Mouse (Mus musculus) ES-E14 (cell line): ENCODE measurements at regions not wholly inside any gene's neighbourhood (a gene's known extent, or its start where the extent isn't known, plus 50 kb on each side); places are given as distances from the start of the nearest gene placed in this dataset.

Experiments
- DNase-seq: peaks from one replicate; pipeline ENCODE4 v3.0.0-alpha.2; 2013; ENCODE audit warnings: low read depth, low spot score
- H3K27ac ChIP-seq: 2 replicates; pipeline ENCODE4 v1.5.1; 2012; ENCODE audit warnings: low read depth, mild to moderate bottlenecking, low read length, moderate library complexity, mixed read lengths; ENCODE audit not compliant: poor library complexity, insufficient read depth, severe bottlenecking
- H3K36me3 ChIP-seq: 2 replicates; pipeline ENCODE4 v1.6.1; 2012; ENCODE audit warnings: mild to moderate bottlenecking, low read length, moderate library complexity, mixed read lengths; ENCODE audit not compliant: control insufficient read depth, poor library complexity, insufficient read depth, severe bottlenecking
- H3K4me1 ChIP-seq, 2 experiments: fragments of 150-350 bp in 1 of 2; sonication (generic) in 1 of 2; 2 replicates each; pipeline ENCODE4 v1.6.1; 2012; ENCODE audit warnings: low read length in 2 of 2, mild to moderate bottlenecking in 1 of 2, mixed read lengths in 1 of 2; ENCODE audit not compliant: control insufficient read depth in 2 of 2, insufficient read depth in 2 of 2, poor library complexity in 1 of 2
- H3K4me3 ChIP-seq, 2 experiments: fragments of 150-350 bp in 1 of 2; sonication (generic) in 1 of 2; 2 replicates each; pipeline ENCODE4 v1.5.1; 2012; ENCODE audit warnings: low read length in 2 of 2, low read depth in 1 of 2, mild to moderate bottlenecking in 1 of 2, mixed read lengths in 1 of 2; ENCODE audit not compliant: insufficient read depth in 1 of 2, poor library complexity in 1 of 2, severe bottlenecking in 1 of 2
- H3K9ac ChIP-seq: 2 replicates; pipeline ENCODE4 v1.6.1; 2012; ENCODE audit warnings: low read depth, mild to moderate bottlenecking, low read length, mixed read lengths; ENCODE audit not compliant: poor library complexity, insufficient read depth, severe bottlenecking
- H3K9me3 ChIP-seq: fragments of 150-350 bp; sonication (generic); 2 replicates; pipeline ENCODE4 v1.6.1; 2012; ENCODE audit warnings: low read depth, mild to moderate bottlenecking, low read length; ENCODE audit not compliant: control insufficient read depth, insufficient read depth
- CHD2 ChIP-seq: IDR thresholded peaks from 2 replicates; pipeline ENCODE4 v1.6.1; 2014; ENCODE audit warnings: mild to moderate bottlenecking, low read depth, low read length, inconsistent platforms
- HCFC1 ChIP-seq: IDR thresholded peaks from 2 replicates; pipeline ENCODE4 v1.6.1; 2012; ENCODE audit warnings: low read length, inconsistent platforms, borderline replicate concordance; ENCODE audit not compliant: insufficient read depth
- MAFK ChIP-seq: IDR thresholded peaks from 2 replicates; pipeline ENCODE4 v1.6.1; 2014; ENCODE audit warnings: mild to moderate bottlenecking, low read depth, low read length, inconsistent platforms; ENCODE audit not compliant: insufficient read depth
- ZC3H11A ChIP-seq: IDR thresholded peaks from 2 replicates; pipeline ENCODE4 v1.6.1; 2012; ENCODE audit warnings: low read depth, mild to moderate bottlenecking, inconsistent platforms, low read length, borderline replicate concordance
- ZNF384 ChIP-seq: IDR thresholded peaks from 2 replicates; pipeline ENCODE4 v1.6.1; 2012; ENCODE audit warnings: low read depth, low read length, inconsistent platforms
- in situ Hi-C, 2 experiments: fragments of 600-800 bp; cut with MboI; formaldehyde crosslinking; loops; one replicate each; pipeline ENCODE4 v1.15.1; 2025; ENCODE audit warnings: low sequenced_read_pairs in 2 of 2, inconsistent platforms in 1 of 2; ENCODE audit not compliant: unreplicated experiment in 2 of 2

GRCm38 (mm10) chr10:125593006-125593405 lies 203.7 kb upstream of the Slc16a7 start:
- in situ Hi-C loops = no loop called here
- H3K9ac ChIP-seq = no peak overlapping the region
- DNase-seq = no peak
- no peaks in the 10 kb centered on the region for H3K4me1 ChIP-seq
- no peaks in the 10 kb centered on the region for H3K36me3 ChIP-seq
- TF ChIP-seq ZNF384 (no peak), MAFK (no peak), ZC3H11A (no peak), CHD2 (no peak)
- no peak overlapping the region for H3K4me3 ChIP-seq
- H3K9me3 ChIP-seq = no peaks in the 10 kb centered on the region
- no peak overlapping the region for H3K27ac ChIP-seq

GRCm38 (mm10) chr10:125607787-125608617 lies 218.7 kb upstream of the Slc16a7 start:
- Histone ChIP-seq H3K36me3 (no peaks in the 10 kb centered on the region), H3K4me3 (no peak overlapping the region), H3K9ac (no peak overlapping the region), H3K4me1 (no peaks in the 10 kb centered on the region), H3K9me3 (no peaks in the 10 kb centered on the region), H3K27ac (no peak overlapping the region)
- no peak for DNase-seq
- in situ Hi-C loops = no loop called here
- TF ChIP-seq ZNF384 (no peak), CHD2 (no peak)

GRCm38 (mm10) chr10:125610353-125610752 lies 221.1 kb upstream of the Slc16a7 start:
- TF ChIP-seq CHD2 = no peak
- no peak for TF ChIP-seq ZC3H11A
- TF ChIP-seq MAFK = no peak
- no peak for TF ChIP-seq ZNF384
- no peak for TF ChIP-seq HCFC1
- Histone ChIP-seq H3K27ac (no peak overlapping the region), H3K9me3 (no peaks in the 10 kb centered on the region), H3K4me3 (no peak overlapping the region), H3K4me1 (no peaks in the 10 kb centered on the region), H3K36me3 (no peaks in the 10 kb centered on the region), H3K9ac (no peak overlapping the region)
- no peak for DNase-seq
- in situ Hi-C loops = no loop called here

GRCm38 (mm10) chr10:125612773-125613172 lies 223.5 kb upstream of the Slc16a7 start:
- TF ChIP-seq ZC3H11A (no peak), MAFK (no peak), CHD2 (no peak), HCFC1 (no peak), ZNF384 (no peak)
- H3K4me1 ChIP-seq = no peaks in the 10 kb centered on the region
- no peak overlapping the region for H3K27ac ChIP-seq
- DNase-seq = no peak
- no peaks in the 10 kb centered on the region for H3K9me3 ChIP-seq
- no peak overlapping the region for H3K9ac ChIP-seq
- no peak overlapping the region for H3K4me3 ChIP-seq
- in situ Hi-C loops = no loop called here
- no peaks in the 10 kb centered on the region for H3K36me3 ChIP-seq

GRCm38 (mm10) chr10:125621376-125621775 lies 232.1 kb upstream of the Slc16a7 start:
- no peak overlapping the region for H3K4me3 ChIP-seq

More at GRCm38 (mm10) chr10:125621376-125621775, 232.1 kb upstream of the Slc16a7 start:
- in situ Hi-C loops = no loop called here
- H3K9ac ChIP-seq = no peak overlapping the region
- no peak for DNase-seq
- no peaks in the 10 kb centered on the region for H3K36me3 ChIP-seq
- no peak for TF ChIP-seq HCFC1
- no peak for TF ChIP-seq CHD2
- no peak for TF ChIP-seq MAFK
- TF ChIP-seq ZNF384 = no peak
- TF ChIP-seq ZC3H11A = no peak
- no peak overlapping the region for H3K27ac ChIP-seq
- H3K9me3 ChIP-seq = no peaks in the 10 kb centered on the region
- H3K4me1 ChIP-seq = no peaks in the 10 kb centered on the region
